Mouse (Mus musculus): ENCODE measurements around the gene Zfp809. TPM values are rescaled to one million over a fixed set of nuclear protein-coding genes. Genes with fewer than 3 reads are reported as not detected.

Gene Zfp809
- 11.6 and 18.9 TPM in 2 replicates for polyA plus RNA-seq (2012; rRNA removed)

GRCm38 (mm10) chr9:22225581-22226388, at the start of gene Zfp809:
Zfp809 (plus strand) TSS chr9:22225714.

DNA sequence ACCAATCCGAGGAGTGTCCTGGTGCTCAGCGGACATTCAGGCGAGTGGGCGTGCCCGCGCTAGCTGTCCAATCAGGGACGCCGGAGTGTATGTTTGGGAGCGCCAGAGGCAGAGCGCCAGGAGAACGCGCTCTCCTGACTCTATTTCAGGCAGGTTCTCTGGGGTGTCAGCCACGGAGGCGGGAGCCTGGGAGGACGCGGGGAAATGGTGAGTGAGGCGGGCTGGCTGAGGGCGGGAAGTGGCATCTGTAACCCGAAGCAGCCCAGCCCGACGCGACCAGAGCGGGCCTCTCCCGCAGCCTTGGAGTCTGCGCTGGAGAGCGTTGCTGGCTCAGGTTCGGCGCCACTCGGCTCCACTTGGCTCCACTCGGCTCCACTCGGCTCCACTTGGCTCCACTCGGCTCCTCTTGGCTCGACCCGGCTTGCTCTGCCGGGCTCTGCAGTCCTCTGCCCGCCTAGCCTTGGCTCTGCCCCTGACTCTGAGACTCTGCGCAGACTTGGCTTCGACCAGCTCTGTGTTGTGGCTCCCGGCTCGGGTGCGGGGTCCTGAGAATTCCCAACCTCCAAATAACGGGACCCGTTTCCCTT, 37.4 kb upstream of the Zfp809 start, which contains the start of gene Zfp872:
Gene Zfp872, plus strand, starts transcription at position 66 of the 587 bp plus-strand sequence.

GRCm38 (mm10) chr9:22259184-22260091, 33.9 kb downstream of the Zfp809 start, which contains the start of gene Zfp599:
Zfp599 (minus strand) TSS chr9:22259895.

Other genes with a start within 250 kb of the Zfp809 start
- 19.5 and 21.6 TPM in 2 replicates for gene Rgl3, start 236.3 kb upstream of the Zfp809 start, polyA plus RNA-seq (2012; rRNA removed)
- gene Ccdc151, start 223.1 kb upstream of the Zfp809 start, polyA plus RNA-seq (2012; rRNA removed), result 0.09 and 0.17 TPM in 2 replicates
- 93.8 and 123 TPM in 2 replicates for gene Prkcsh, start 222.9 kb upstream of the Zfp809 start, polyA plus RNA-seq (2012; rRNA removed)
- gene Elavl3, start 173.7 kb upstream of the Zfp809 start, polyA plus RNA-seq (2012; rRNA removed), result 1.0 and 1.1 TPM in 2 replicates
- gene Gm49318, start 154.5 kb upstream of the Zfp809 start, polyA plus RNA-seq (2012; rRNA removed), result not detected in 2 replicates
- gene Zfp653, start 154.3 kb upstream of the Zfp809 start, polyA plus RNA-seq (2012; rRNA removed), result 15.4 and 17.0 TPM in 2 replicates
- gene Ecsit, start 140.3 kb upstream of the Zfp809 start, polyA plus RNA-seq (2012; rRNA removed), result 36.5 and 42.9 TPM in 2 replicates
- 1,015 and 1,314 TPM in 2 replicates for gene Cnn1, start 126.5 kb upstream of the Zfp809 start, polyA plus RNA-seq (2012; rRNA removed)
- 153 and 199 TPM in 2 replicates for gene Elof1, start 108.5 kb upstream of the Zfp809 start, polyA plus RNA-seq (2012; rRNA removed)
- gene Acp5, start 90.0 kb upstream of the Zfp809 start, polyA plus RNA-seq (2012; rRNA removed), result 443 and 452 TPM in 2 replicates
- 46.7 and 79.5 TPM in 2 replicates for gene Pigyl, start 68.9 kb upstream of the Zfp809 start, polyA plus RNA-seq (2012; rRNA removed)
- gene Zfp872, start 37.6 kb upstream of the Zfp809 start, polyA plus RNA-seq (2012; rRNA removed), result not detected in 2 replicates
- gene Zfp599, start 34.2 kb downstream of the Zfp809 start, polyA plus RNA-seq (2012; rRNA removed), result 0.25 and 0.40 TPM in 2 replicates
- gene Zfp810, start 81.9 kb downstream of the Zfp809 start, polyA plus RNA-seq (2012; rRNA removed), result 3.6 and 4.0 TPM in 2 replicates
- 1.9 and 2.0 TPM in 2 replicates for gene Anln, start 163.5 kb downstream of the Zfp809 start, polyA plus RNA-seq (2012; rRNA removed)
- 0.52 and 0.65 TPM in 2 replicates for gene 9530077C05Rik, start 185.8 kb downstream of the Zfp809 start, polyA plus RNA-seq (2012; rRNA removed)
- gene Gm17545, start 228.6 kb downstream of the Zfp809 start, polyA plus RNA-seq (2012; rRNA removed), result not detected in 2 replicates
- gene Rp9, start 244.0 kb downstream of the Zfp809 start, polyA plus RNA-seq (2012; rRNA removed), result 120 and 149 TPM in 2 replicates